Mouse (Mus musculus): ENCODE data around the gene Susd1. TPM values are rescaled to one million over a fixed set of nuclear protein-coding genes. Genes with fewer than 3 reads are reported as not detected.

The Susd1 gene
- total RNA-seq, 4 experiments from 2014 or later = 3.7 to 7.8 (median 4.9) TPM

DNA sequence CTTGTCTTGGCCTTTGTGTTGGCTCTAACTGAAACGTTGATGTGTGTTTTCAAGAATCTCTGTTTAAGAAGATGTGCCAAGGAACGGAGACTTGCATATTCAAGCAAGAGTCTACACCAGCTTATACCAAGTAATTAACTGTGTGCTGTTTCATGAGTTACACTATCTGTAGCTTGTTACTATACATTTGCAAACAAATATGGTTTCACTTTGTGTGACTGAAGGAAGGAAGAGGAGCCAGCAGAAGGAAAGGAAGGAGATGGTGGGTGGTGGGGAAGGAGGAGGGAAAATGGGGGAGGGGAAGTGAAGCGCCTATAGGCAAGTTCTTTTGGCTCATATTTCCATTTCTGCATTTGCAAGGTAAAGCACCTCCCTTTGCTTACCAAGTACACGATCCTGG, 58.0 kb downstream of the Susd1 start:
- no peak for DNase-seq

GRCm38 (mm10) chr4:59379876-59380275, 58.6 kb downstream of the Susd1 start:
- no peak for DNase-seq

DNA sequence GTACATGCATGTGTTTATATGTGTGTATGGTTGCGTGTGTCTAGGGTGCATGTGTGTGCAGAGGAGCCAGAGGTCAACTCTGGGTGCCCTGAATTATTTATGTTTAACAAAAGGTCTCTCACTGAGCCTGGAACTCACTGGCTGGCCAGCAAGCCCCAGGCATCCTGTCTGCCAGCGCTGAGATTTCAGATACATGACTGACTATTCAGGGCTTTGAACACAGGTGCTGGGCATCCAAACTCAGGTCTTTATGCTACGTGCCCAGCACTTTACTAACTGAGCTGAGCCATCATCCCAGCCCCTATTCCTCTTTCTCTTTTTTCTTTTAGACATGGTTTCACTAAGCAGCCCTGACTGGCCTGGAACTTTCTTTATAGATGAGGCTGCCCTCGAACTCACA, 59.8 kb downstream of the Susd1 start:
- DNase-seq = no peak

DNA sequence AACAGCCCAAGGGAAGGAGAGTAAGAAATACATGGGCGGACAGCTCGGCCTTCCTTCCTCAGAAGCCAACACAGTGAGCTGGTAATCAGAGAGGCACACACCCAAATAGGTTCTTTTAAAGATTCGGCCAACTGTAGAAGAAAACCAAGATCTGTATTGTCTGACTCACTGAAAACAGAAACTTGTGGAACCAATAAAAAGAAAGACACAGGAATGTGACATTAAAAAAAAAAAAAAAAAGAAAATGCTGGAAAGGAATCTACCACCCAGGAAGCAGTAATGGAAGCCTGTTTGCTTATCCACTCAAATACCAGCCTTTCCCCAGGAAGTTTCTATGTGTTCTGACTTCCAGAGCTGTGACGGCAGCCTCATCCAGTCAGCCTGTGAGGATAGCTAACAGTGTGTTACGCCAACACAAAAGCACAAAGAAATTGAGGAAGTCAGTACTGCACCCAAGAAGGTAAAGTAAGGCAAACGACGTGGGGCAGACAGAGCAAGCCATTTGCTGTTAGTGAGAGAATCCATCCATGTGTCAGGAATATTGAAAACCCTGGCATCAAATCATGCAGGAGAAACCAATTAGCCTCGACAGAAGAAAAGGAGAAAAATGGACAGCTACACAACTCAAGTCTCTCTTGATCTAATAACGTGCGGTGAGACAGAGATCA, 64.0 kb downstream of the Susd1 start:
- no peak for DNase-seq

DNA sequence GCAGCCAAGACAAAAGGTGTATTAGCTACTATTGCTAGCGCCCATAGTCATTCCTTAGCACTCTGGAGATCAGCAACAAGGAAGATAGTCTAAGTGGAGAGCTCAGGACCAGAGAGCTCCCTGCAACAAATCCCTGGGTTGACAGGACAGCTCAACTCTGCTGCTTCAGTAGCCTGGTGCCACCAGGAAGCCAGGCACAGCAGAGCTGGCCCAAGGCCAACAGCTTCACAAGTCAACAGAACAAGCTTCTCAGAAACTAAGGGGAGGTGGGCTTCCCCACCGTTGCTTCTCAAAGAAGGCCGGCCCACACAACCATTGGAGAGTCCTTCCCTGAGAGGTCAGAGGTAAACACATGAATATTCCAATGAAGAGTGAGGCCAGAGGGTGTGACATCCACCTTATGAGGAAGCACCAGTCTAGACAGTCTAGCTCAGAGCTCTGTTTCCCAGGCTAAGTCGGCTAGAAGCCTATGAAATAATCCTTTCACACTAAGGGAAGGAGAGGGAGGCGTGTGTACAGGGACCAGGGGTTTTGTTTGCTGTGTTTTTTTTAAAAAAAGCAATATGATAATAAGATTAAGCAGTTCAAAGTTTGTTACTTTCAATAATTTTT, 65.8 kb downstream of the Susd1 start:
- DNase-seq = no peak

DNA sequence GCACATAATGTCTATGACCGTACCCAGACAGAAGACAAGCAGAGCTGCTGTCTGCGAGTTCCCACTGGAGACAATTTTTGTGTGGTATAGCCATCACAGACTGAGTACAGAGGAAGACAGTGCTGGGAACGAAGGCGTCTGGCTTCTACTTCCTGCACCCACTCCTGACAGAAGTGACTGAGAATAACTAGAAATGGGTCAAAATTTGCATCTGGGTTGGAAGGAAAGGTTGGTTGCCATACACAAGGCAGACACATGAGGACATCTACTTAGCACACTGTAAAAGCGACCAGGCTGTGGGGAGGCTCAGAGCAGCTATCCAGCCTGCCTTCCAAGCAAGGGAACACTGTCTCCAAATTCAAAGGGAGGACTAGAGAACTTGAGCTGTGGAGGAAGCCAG, 66.5 kb downstream of the Susd1 start:
- DNase-seq = no peak

- no peak for DNase-seq
Measured at GRCm38 (mm10) chr4:59369941-59370340, 68.5 kb downstream of the Susd1 start.

GRCm38 (mm10) chr4:59368118-59368517, 70.3 kb downstream of the Susd1 start:
- DNase-seq = no peak

DNA sequence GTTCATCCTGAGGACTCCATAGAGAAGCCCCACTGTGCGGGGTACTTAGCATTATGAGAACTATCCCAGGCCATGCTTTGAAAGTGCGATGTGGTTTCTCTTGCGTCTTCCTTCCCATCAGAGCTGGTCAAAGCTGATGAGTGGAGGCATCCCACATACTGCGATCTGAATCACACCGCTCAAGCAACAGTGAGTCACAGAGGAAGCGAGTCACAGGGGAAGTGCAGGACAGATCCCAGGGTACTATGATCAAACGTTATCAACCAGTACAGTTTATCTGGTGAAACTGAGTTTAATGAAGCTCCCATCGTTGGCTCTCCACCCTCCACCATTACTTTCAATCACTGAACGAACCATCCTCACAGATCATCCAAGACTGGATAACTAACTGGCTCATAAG, 72.2 kb downstream of the Susd1 start:
- no peak for DNase-seq

GRCm38 (mm10) chr4:59365571-59365970, 72.9 kb downstream of the Susd1 start:
- DNase-seq = no peak

DNA sequence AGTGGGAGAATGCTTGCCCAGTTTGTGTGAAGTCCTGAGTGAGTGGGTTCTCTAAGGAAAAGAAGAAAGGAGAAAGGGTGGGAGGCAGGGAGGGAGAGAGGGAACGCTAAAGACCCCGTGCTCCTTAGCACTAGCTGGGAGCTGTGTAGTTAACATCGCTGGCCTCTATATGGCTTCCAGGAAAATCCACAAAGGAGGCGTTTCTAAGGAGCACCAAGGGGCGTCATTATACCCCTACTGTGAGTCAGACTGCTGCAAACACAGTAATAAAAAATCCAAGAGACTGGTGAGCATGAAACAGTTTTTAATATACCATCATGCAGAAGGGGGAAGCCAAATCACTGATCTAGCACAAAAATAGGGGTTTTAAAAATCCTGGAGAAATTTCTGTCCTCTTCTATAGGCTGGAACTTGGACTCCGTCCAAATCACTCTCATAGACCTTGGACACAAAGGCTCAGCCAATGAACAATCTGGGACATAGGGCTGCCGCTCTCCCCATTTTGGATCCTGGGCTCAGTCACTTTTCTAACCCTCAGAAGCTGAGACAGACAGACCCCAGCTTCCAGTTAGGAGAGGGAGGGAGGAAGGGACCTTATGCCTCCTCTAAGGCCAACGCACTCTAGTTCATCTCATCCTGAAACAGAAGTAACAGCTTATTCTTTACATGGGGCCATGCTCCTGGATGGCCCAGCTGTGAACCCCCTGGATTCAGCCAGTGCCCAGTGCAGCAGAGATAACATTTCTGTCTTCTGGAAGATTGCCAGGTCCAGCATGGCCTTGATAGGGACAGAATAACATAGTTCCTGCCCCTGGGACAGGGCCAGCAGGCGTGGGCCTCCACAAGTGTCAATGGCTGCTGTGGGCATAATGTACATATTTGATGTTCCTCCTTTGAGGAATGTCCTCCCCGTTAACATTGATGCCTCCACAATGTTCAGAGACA, 73.9 kb downstream of the Susd1 start:
- no peak for DNase-seq

DNA sequence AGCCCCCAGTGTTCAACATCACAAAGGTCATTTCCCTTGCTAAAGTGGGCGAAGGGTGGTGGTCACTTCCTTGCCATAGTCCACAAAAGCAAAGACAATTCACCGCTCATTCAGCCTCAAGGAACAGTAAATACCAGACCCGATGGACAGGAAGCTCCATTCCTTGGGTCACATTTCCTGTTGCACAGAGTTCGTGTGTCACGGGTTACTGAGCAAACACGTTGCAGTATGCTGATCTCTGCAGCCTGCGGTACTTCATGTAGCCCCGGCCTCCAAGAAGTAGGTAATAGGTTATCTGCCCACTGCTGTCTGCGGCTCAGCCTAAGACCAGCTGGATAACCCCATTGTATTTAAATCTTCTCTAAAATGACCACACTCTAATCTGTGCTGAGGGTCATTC, 75.4 kb downstream of the Susd1 start:
- no peak for DNase-seq

DNA sequence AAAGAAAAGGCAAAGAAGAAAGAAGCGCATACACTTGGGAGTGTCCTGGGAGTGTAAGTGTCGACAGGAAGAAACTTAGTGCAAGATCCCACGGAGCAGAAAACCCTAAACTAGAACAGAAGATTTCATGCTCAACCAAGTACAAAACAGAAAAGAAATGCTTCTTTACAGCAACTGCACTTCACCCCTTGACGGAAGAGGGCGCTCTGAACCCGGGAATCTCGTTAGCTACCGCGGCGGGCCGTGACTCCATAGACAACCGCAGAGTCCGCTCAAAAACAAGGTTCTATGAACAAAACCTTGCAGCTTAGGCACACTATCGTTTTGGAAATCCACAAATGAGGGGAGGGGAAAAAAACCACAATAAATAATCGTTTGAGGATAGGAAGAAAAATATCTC, 77.7 kb downstream of the Susd1 start:
- peak; percentile 43 for DNase-seq

DNA sequence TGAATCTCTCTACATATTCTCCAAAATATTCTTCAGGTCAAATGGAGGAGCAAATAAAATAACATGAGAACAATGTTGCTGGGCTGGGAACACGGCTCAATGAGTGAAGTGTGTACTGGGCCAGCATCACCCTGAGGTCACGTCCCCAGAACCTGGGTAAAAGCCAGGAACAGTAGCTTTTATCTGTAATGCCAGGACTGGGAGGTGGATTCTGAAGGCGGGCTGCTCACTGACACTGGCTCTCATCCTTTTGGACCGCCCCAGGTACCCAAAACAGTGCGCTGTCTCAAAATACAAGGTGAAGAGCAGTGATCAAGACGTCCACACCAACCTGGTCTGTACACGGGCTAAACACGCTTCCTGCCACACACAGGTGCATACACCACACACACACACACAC, 78.5 kb downstream of the Susd1 start:
- DNase-seq = no peak

DNA sequence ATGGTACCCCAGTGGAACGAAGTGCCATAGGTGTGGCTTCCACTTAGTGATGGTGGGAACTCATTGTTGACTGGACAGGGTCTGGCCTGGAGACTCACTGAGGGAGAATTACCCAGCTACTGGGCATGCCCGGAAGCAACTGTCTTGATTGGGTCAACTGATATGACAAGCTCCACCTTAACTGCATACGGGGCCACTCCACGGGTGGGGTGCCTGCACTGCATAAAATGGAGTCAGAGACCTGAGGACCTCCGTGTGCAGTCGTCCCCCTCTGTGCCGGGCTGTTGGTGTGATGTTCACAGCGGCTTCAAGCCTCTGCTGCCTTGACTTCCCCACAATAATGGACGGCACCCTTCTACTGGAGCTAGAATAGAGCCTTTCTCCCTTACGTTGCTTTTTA, 79.5 kb downstream of the Susd1 start:
- DNase-seq = no peak

DNA sequence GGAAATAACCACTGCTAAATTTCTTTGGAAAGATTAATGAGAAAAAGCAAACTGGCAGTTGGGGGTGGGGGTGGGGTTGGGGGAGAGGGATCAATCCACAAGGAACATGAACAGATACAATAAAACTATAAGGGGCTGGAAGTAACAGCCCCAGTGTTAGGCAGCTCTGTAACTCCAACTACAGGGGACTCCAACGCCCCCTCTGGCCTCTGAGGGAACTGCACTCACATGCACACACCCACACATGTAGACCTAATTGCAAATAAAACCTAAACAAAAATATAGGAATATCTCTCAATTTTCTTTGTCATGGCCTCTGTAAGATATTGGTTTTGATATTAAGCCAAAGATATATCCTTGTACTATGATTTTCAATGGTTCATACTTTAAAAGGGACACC, 83.0 kb downstream of the Susd1 start:
- DNase-seq = no peak

DNA sequence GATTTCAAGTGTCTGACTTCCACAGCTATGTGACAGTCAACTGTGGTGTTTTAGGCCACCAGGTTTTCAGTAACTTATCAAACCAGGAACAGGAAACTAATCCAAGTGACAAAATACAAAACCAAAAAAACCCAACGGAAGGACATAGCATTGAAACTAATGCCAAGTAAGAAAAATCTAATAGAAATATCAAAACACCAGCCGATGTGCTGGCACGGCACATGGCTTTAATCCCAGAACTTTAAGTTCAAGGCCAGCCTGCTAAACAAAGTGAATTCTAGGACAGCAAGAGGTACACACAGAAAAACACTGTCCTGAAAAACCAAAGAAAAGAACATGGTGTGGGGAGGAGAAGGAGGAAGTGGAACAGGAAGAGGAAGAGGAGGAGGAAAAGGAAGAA, 83.8 kb downstream of the Susd1 start:
- no peak for DNase-seq

GRCm38 (mm10) chr4:59351938-59352337, 86.5 kb downstream of the Susd1 start:
- DNase-seq = no peak

DNA sequence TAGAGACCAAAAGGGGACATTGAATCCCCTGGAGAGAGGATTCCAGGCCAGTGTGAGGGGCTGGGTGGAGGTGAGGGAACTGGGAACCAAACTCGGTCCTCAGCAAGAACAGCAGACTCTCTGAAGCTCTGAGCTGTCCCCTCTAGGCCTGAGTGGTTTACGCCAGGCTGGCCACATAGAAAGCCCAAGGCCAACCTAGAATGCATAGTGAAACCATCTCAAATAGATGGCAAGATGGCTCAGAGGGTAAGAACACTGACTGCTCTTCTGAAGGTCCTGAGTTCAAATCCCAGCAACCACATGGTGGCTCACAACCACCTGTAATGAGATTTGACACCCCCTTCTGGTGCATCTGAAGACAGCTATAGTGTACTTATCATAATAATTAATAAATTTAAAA, 88.1 kb downstream of the Susd1 start:
- no peak for DNase-seq

GRCm38 (mm10) chr4:59349425-59350185, 88.8 kb downstream of the Susd1 start:
- DNase-seq = no peak

- peak; percentile 77 for DNase-seq
Measured at GRCm38 (mm10) chr4:59340714-59341113, 97.7 kb downstream of the Susd1 start.

GRCm38 (mm10) chr4:59340046-59340445, 98.4 kb downstream of the Susd1 start:
- no peak for DNase-seq
